Mouse (Mus musculus) heart, postnatal 0 days (tissue): ENCODE measurements around the gene Spaca7.

Experiments used
- CTCF ChIP-seq: IDR thresholded peaks from 2 replicates; pipeline ENCODE4 v1.5.1; 2016; ENCODE audit warnings: antibody characterized with exemption, control low read depth, low read depth
- EP300 ChIP-seq: IDR thresholded peaks from 2 replicates; pipeline ENCODE4 v1.6.1; 2016; ENCODE audit warnings: antibody characterized with exemption, low read depth

DNA sequence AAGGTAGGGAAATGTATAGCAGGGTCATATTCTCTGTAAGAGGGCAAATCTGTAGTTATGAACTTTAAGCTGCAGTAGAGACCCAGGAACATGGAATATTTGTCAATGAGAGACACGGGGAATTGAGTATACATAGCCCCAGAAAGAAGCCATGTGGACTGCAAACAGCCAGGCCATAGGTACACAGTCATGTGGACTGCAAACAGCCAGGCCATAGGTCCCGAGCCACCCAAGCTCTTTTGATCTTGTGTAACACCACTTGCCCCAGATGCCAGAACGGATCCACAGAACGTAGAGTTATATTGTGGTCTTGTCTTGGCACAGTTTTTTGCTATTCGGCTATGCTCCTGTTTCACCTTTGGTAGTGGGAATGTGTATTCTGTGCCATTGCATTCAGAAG, 11.0 kb downstream of the Spaca7 start:
- TF ChIP-seq EP300: no peak
- TF ChIP-seq CTCF: no peak
